Mouse (Mus musculus): ENCODE measurements around the gene Ttll13.

GRCm38 (mm10) chr7:80233799-80234198 is 12.4 kb upstream of the Ttll13 start:
- no peak for TF ChIP-seq CTCF (IDR thresholded peaks at IDR 0.05; ENCODE audit: borderline replicate concordance, control insufficient read depth, extremely low read depth, insufficient read depth, low read length, poor library complexity)
- no peak for TF ChIP-seq POLR2A (IDR thresholded peaks at IDR 0.05; ENCODE audit: control insufficient read depth, extremely low read depth, insufficient read depth, low read length, poor library complexity)

Measured in thymus, adult 2 months (tissue).